Mouse (Mus musculus): ENCODE data around the gene Armcx5. TPM values are rescaled to one million over a fixed set of nuclear protein-coding genes. Genes with fewer than 3 reads are reported as not detected.
"Not testable (repeated sequence)": the region's sequence is repeated elsewhere in the genome, so short reads cannot be mapped to it uniquely, and the experiment has no call there.

The Armcx5 gene
- 1 to 10 TPM; 6.4 to 6.5 TPM for total RNA-seq (2021)
- long read RNA-seq, experiment 1, transcript Armcx5-201 (4 exons, 2,779 nt) = major isoform, 5 of 8 reads
- long read RNA-seq, experiment 1, partial matches to known transcripts = 0 of 8 reads
- long read RNA-seq, experiment 1, other reads (novel, unspliced or antisense) = 2 of 8 reads
- long read RNA-seq, experiment 2, transcript Armcx5-201 (4 exons, 2,779 nt) = major isoform, 8 of 13 reads
- long read RNA-seq, experiment 2, partial matches to known transcripts = 0 of 13 reads
- long read RNA-seq, experiment 2, other reads (novel, unspliced or antisense) = 4 of 13 reads

DNA sequence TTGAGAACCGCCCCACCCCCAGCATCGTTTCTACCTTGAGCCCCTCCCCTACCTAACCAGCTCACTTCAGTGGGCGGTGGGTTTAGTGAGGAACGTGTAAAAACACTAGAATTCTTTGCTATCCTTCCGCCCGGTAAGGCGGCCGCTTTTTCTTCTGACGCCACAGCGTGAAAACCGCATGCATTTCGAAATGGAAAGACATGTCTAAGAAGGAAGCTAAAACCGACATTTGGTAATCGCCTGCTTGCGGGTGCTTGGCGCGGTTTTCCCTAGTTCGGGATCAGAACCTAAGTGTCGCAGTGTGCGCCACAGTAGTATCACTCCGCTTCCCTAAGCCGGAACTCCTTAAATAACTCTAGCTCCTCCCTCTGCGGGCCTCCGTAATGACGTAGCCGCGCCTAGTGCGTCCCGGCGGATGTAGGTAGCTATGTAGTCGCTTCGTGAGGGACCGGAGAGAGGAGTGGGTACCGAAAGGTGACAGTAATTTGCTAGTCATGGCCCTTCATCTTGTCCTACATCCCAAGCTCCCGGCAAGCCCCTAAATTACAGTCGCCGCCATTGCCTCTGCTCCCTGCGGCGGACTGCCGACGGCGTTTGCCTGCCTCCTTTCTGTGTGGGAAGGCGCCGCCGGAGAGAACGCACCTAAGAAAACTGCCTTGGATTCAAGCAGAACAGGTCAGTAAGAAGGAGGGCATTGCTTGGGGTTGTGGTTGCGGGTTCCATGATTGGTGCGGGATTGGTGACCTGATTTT, at the start of gene Armcx5, which contains the start of gene Gprasp1:
Gene Armcx5 (plus strand): TSS at position 430 of the 752 bp plus-strand sequence.
Gene Gprasp1 (plus strand): TSS at position 430 of the 752 bp plus-strand sequence.
- DNase-seq = peak; percentile 77 to 87
- intact Hi-C loops (cut with DNase I) = no loop called here

DNA sequence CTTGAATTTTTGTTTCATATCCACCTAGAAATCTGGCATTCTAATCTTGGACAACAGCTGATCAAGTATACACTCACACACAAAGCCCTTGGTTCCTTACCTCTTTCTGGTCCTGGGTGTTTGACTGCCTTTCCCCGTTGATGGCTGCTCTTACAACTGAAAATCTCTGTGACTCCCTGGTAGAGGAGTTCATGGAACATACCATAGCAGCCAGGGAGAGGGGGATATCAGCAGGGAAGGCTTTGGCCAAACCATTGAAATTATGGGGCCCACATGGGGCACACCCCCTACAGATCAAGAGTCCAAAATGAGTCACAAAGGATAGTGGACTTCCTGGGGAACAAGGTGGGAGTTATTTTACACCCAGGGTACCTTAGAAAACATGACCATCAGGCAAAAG, 48.9 kb upstream of the Armcx5 start, which contains the start of gene Tcp11x2:
Gene Tcp11x2 (minus strand): TSS at position 158 of the 400 bp plus-strand sequence.
- intact Hi-C loops (cut with DNase I) = no loop called here
- no peak for DNase-seq

DNA sequence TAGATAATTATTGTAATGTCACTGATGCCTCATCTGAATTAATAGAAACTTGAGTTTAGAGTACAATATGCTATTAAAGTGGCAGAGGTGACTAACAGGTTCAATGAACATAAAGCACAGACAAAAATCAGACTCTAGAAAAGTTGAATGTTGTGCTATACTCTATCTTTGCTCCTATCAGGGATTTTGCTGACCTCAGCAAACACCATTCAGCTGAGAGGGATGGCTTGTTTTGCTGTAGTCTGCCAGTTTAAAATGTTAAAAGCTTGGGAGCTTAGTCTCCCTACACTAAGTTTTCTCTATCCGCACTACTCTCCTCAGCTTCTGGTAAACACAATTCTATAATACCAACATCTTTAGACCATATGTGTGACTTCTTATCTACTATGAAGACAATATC, 39.4 kb upstream of the Armcx5 start:
- no peak for DNase-seq
- intact Hi-C loops (cut with DNase I) = no loop called here

DNA sequence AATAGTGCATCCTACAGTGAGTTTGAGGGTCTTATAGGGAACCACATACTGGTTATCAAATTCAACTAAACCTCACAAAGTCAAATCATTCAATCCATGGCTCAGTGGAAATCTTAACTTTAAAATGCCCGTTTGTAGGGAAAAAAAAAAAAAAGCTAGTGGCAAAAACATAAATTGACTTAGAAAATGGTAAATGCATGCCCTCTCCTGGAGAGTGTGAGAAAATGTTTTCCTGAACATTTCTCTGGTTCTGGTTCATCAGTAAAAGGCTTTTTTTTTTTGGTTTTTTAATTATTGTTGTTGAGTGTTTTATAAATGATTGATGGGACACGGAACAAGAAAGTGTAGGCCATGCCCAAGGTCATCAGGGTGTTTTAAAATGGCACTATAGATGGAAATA, 38.2 kb upstream of the Armcx5 start:
- intact Hi-C loops (cut with DNase I) = no loop called here
- no peak for DNase-seq

DNA sequence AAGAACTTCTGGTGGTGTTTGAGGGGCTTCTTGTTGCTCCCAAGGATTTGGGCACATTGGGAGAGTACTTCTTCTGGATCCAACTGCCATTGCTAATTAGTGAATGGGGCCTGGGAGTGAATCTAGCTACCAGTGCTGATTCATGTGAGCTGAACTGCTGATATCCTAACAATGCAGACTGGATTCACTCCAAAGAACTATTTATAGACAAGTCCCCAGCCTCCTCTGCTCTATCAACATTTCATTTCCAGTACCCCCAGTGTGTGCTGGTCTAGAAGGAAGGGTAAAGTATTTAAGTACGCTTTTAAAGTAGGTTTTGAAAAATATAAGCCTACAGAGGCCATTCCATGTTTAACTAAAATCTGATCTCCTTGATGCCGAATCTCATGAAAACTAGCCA, 29.7 kb upstream of the Armcx5 start:
- intact Hi-C loops (cut with DNase I) = no loop called here
- no peak for DNase-seq

DNA sequence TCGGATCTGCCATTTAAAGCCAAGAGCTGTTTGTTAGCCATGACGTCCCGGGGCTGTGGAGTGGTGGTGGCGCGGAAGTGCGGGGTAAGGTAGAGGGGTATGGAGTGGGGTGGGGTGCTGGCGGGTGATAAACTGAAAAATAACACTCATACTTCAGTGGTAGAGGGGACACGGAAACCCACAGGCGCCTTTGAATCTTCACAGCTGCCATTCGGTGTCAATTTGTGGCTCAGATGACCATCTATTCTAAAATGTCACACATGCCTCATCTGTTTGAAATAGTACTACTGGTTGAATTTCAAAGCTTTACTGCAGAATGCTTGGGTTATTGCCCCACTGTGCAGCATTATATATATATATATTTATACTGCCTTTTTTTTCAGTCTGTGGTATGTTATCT, 17.4 kb upstream of the Armcx5 start, which contains the start of gene Tmsb15a:
Gene Tmsb15a (minus strand): TSS at position 101 of the 400 bp plus-strand sequence.
- intact Hi-C loops (cut with DNase I) = no loop called here
- DNase-seq = no peak

DNA sequence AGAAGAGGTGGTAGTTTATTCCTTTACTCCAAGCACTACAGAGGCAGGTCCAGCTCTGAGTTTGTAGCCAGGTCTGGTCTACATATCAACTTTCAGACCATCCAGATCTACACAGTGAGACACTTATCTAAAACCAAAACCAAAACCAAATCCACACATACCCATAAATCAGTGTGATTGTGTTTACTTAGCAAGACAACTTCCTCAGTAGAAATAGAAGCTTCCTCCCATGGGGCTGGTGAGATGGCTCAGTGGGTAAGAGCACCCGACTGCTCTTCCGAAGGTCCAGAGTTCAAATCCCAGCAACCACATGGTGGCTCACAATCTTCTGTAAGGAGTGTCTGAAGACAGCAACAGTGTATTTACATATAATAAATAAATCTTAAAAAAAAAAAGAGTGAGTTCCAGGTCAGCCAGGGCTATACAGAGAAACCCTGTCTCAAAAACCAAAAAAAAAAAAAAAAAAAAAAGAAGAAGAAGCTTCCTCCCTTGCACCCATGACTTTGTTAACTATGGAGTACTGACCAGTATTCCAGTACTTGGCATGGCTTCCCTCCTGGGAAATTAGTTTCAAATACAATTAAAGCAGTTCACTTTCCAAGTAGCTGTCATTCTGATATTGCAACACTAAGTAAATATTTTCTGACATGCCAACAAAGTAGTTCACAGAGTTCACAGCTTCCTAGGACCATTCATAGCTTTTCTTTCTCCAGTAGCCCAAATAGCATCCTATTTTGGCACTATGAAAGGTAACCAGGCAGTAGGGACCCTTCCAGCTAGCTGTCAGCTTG, 3.6 kb upstream of the Armcx5 start:
- intact Hi-C loops (cut with DNase I) = loop anchor here (2.0 kb wide), 1 partner anchor 14 kb away; no protein-coding TSS in a partner anchor
- DNase-seq = no peak

DNA sequence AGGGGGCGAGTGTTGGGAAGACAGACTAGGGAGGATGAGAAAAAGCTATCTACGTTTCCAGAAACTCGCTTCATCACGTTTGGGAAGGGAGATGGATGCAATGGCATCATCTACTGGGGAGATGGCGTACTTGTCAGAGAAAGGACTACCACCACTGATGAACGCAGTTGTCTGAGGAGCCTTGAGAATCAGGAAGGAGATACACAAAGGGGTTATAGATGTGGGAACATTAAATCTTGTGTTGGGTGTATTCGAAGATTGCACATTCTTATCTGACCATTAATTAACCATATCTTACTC, 473 bp downstream of the Armcx5 start:
- intact Hi-C loops (cut with DNase I) = no loop called here
- DNase-seq = no peak

DNA sequence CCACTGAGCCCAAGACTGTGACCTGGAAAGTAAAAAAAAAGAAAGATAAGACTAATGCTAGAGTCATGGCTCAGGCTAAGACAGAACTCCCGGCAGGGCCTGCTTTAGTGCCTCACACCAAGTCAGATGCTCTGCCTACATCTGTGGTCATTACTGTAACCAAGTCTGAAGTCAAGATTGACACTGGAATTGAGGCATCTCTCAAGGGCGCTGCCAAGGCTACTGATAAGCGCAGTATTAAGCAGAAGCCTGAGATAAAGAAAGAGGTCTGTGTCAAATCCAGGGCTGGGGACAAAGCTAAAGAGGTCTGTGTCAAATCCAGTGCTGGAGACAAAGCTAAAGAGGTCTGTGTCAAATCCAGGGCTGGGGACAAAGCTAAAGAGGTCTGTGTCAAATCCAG, 2.8 kb downstream of the Armcx5 start:
- intact Hi-C loops (cut with DNase I); DNase-seq: not testable (repeated sequence)

DNA sequence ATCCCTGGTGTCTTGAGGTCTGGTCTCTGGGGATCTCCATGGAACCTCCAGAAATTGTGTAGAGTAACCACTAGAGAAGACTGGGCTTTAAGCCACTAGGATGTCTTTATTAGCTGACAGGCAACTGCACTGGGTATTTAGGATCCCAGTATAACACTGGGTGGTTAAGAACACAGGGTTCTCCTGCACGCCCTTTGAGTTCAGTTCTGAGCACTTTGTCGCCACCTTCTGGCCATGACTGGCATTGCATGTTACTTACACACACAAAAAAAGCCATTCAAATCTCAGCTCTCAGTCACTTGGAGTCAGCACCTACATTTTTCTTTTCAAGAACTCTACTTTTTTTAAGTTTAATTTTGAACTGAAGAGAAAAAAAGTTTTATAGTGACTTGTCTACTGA, 10.3 kb downstream of the Armcx5 start:
- intact Hi-C loops (cut with DNase I) = loop anchor here (2.0 to 5.0 kb wide), 2 partner anchors 14 to 101 kb away; no protein-coding TSS in a partner anchor
- peak; percentile 64 to 77 for DNase-seq

DNA sequence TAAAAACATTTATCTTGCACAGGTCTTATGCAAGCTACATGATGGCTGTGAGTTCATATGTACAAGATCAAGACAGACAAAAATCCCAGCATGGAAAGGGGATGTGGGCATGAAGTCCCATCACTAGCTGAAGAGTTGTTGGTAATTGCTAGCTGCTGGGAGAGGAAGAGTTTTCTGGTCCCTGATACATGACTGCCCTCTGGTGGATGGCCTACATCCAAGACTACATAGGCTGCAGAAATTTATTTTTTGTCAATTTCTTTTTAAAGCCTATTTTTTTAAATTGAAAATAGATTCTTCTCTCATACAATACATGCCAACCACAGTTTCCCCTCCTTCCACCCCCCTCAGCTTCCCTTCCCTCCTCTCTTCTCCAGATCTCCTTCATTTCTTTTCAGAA, 19.2 kb downstream of the Armcx5 start:
- DNase-seq = peak; percentile 28 to 53
- intact Hi-C loops (cut with DNase I) = loop anchor here (5.0 kb wide), 1 partner anchor 36 kb away; the partner anchor contains the start of gene Bhlhb9

DNA sequence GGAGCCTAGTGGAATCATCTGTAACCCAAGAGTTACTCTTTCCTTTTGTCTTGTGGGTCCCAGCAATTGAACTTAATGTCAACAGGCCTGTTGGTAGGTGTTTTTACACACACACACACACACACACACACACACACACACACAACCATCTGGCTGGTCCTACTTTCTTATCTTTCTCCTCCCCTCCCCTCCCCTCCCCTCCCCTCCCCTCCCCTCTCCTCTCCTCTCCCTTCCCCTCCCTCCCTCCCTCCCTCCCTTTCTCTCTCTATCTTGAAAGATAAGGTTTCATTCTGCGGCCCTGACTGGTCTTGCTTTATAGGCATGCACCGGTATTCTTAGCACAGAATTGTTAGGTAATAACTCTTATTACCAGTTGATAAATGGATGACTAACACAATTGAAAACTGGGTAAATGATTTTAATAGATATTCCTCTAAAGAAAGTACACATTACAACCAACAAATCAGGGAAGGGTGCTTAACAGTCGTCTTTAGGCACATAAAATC, 25.6 kb downstream of the Armcx5 start:
- intact Hi-C loops (cut with DNase I) = no loop called here
- no peak for DNase-seq

DNA sequence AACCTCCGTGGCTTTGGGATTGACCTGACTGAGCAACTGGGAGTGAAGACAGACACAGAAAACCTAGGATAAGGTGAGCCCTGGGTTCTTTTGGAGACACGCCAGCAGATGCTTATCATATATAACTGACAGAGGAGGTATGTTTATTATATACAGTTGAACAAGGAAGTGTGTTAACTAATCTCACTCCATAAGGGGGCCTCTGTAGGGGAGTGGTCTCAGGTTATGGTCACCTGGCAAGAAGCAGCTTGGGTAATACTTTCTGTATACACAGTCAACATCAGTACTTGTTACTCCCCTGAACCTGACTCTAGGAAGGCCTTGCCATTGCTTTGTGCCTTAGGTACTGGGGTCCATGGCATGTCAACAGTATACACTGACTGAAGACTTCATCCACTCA, 26.0 kb downstream of the Armcx5 start:
- DNase-seq = no peak
- intact Hi-C loops (cut with DNase I) = no loop called here

DNA sequence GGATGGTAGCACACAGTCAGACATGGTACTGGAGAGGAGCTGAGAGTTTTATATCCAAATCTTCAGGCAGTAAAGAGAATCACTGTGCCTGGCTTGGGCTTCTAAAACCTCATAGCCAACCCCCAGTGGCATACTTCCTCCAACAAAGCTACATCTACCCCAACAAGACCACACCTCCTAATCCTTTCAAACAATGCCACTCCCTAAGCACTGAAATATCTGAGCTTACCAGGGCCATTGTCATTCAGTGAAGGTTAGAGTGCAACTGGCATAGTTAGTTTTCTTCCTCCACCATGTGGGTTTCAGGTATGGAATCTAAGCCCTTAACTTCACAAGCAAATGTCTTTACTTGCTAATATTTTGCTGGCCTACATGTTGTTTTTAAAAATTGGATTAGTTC, 49.0 kb downstream of the Armcx5 start:
- DNase-seq = no peak
- intact Hi-C loops (cut with DNase I) = loop anchor here (10.0 kb wide), 1 partner anchor 227 kb away; no protein-coding TSS in a partner anchor

DNA sequence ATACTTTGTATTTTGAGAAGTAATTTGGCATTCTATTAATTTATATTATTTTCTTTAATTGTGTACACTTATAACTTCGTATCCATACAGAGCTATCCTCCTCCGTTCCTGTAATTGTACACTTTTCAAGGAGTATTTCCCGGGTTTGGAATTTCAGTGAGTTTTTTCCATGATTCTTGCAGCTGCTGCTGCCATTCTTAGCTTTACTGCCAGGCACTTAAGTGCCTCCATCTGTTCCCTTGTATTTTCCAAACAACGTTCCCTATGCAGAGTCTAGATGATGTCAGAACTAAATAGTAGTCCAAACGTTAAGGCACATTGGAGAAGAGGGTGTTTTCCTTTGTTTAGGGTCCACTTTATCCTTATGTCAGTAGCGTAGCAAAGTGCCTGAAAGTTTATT, 49.8 kb downstream of the Armcx5 start:
- intact Hi-C loops (cut with DNase I) = loop anchor here (10.0 kb wide), 1 partner anchor 228 kb away; no protein-coding TSS in a partner anchor
- DNase-seq = no peak

DNA sequence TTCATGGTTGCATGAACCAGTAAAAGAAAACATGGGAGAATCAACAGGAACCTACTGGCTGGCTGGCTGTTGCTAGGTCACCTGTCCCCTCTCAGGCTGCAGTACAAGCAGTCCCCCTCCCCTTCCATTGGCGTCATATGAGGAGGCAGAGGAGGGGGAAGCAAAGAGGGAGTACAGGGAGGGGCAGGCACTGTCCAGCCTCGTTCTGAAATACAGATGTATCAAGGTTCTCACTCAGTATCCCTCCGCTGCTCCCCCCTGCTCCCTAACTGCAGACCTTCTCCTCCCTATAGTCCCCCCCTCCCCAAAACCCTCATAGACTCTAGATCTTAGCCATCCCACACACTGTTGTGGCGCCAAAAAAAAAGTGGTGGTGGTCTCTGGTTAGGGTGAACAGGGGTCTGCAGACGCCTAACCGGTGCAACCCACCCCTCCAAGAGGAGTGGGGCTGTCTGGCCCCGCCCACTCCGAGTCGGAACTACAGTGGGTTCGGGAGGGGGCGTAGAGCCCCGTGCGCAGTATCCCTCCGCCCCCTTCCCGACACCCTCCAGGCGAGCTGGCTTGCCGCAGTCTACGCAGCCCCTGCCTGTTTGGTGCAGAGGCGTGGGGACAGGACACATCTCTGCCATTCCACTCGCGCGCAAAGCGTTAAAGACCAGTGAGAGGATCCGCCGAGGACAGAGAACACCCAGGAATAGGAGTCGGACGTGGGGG, 53.2 kb downstream of the Armcx5 start:
- peak; percentile 8 to 36 for DNase-seq
- intact Hi-C loops (cut with DNase I) = loop anchor here (5.0 to 10.0 kb wide), 2 partner anchors 33 to 231 kb away; no protein-coding TSS in a partner anchor

DNA sequence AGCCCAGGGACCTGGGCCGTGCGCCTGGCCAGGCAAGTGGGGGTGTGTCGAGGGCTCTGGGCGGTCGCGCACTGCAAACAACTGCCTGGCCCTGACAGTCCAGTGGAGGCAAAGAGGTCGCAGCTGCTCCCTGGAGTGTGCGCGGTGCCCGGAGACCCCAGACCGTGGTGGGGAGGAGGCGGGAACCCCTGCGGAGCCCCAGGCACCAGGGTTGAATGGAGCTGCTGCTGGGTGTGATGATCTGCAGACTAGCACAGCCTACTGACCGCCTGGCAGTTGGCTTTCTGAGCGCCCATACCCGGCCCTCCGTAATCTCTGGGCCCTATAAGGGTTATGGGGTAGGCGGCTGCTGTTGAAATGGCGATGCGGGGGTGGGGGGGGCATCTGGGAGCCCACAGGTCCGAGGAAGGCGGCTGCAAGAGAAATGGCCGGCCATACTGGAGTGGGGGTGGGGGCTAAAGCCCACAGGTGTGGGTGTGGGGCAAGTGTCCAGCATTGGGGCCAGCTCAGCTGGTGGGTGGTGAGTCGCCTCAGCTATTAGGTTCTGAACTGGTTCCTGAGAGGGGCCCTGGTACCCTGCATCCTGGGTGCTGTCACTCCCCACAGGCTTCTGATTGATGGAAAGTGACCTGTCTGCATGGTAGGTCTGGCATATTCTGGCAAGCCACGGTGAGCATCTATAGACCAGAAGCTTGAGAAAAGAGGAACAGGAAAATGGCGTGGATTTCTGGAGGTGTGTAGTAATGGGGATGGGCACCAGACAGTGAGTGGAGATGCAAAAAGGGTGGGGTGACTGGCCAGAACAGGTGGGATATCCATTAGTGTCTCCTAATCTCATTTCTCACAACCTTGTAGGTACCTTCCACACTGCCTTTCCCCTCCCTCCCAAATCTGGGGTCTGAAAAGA, 54.0 kb downstream of the Armcx5 start:
- peak in 1 of 2 experiments; percentile 1 for DNase-seq
- intact Hi-C loops (cut with DNase I) = loop anchor here (5.0 to 10.0 kb wide), 2 partner anchors 34 to 232 kb away; no protein-coding TSS in a partner anchor

All from heart, postnatal 14 days (tissue).